Mouse (Mus musculus) forebrain, embryonic 11.5 days (tissue): Measurements from ENCODE around the gene Ano1. TPM values are rescaled to one million over a fixed set of nuclear protein-coding genes. Genes with fewer than 3 reads are reported as not detected.

Experiments used
- ATAC-seq: fragments of 200-750 bp; cut with Nextera tagmentation; replicated peaks from 2 replicates; pipeline ENCODE4 v1.8.0; 2017; ENCODE audit warnings: moderate TSS enrichment; ENCODE audit not compliant: low FRiP score
- DNase-seq: peaks from one replicate; pipeline ENCODE4 v3.0.0-alpha.2; 2017; ENCODE audit warnings: low spot score
- H3K27ac ChIP-seq: fragments of 300-500 bp; sonication (generic); 2 replicates; pipeline ENCODE4 v1.5.1; 2014; ENCODE audit warnings: low read depth, low read length
- H3K27me3 ChIP-seq: fragments of 300-500 bp; sonication (generic); 2 replicates; pipeline ENCODE4 v1.6.1; 2014; ENCODE audit warnings: mild to moderate bottlenecking, low read length, mixed read lengths; ENCODE audit not compliant: control insufficient read depth, insufficient read depth
- H3K36me3 ChIP-seq: fragments of 300-500 bp; sonication (generic); 2 replicates; pipeline ENCODE4 v1.6.1; 2014; ENCODE audit warnings: mild to moderate bottlenecking, low read length, moderate library complexity, mixed read lengths; ENCODE audit not compliant: control insufficient read depth, insufficient read depth
- H3K4me1 ChIP-seq: fragments of 300-500 bp; sonication (generic); replicated peaks from 2 replicates; pipeline ENCODE4 v1.6.1; 2014; ENCODE audit warnings: low read length, mixed read lengths; ENCODE audit not compliant: control insufficient read depth, insufficient read depth
- H3K4me2 ChIP-seq: fragments of 300-500 bp; sonication (generic); 2 replicates; pipeline ENCODE4 v1.6.1; 2014; ENCODE audit warnings: low read depth, mild to moderate bottlenecking, low read length, moderate library complexity, mixed read lengths; ENCODE audit not compliant: severe bottlenecking
- H3K4me3 ChIP-seq: fragments of 300-500 bp; sonication (generic); 2 replicates; pipeline ENCODE4 v1.5.1; 2014; ENCODE audit warnings: low read depth, low read length
- H3K9ac ChIP-seq: fragments of 300-500 bp; sonication (generic); 2 replicates; pipeline ENCODE4 v1.6.1; 2014; ENCODE audit warnings: low read length
- H3K9me3 ChIP-seq: fragments of 300-500 bp; sonication (generic); 2 replicates; pipeline ENCODE4 v1.6.1; 2016; ENCODE audit warnings: low read length, mixed read lengths; ENCODE audit not compliant: control insufficient read depth
- WGBS: fragments of 180-500 bp; shearing (Covaris S2); extraction: QIAGEN DNeasy Blood & Tissue Kit; methylation state at CpG from one replicate; pipeline ENCODE4 v1.1.7; 2014; 5-methylcytosine and 5-hydroxymethylcytosine counted together
- polyA plus RNA-seq: library from polyadenylated mRNA; unstranded; fragments of >200 nt; fragmentation: Nextera tagmentation; extraction: Ambion mirVana; gene quantifications from 2 replicates; pipeline ENCODE4 v1.2.1, GENCODE M21; 2014

The Ano1 gene
- polyA plus RNA-seq, 1 experiment from 2014 or later = 22.9 TPM

- Histone ChIP-seq H3K27ac (no peak overlapping the region), H3K9ac (no peak overlapping the region)
- no peak for ATAC-seq
These were observed 8.5 kb upstream of the Ano1 start for GRCm38 (mm10) chr7:144760228-144760627.

GRCm38 (mm10) chr7:144759455-144759854 lies 7.7 kb upstream of the Ano1 start:
- Histone ChIP-seq H3K27ac (no peak overlapping the region), H3K9ac (no peak overlapping the region), H3K9me3 (no peaks in the 10 kb centered on the region), H3K4me2 (no peak overlapping the region), H3K36me3 (no peaks in the 10 kb centered on the region), H3K4me3 (no peak overlapping the region), H3K4me1 (no peaks in the 10 kb centered on the region), H3K27me3 (no peaks in the 10 kb centered on the region)
- ATAC-seq (no peak; the same call in 1 of the 2 replicates), DNase-seq (no peak)
- 82% methylated on average over 2 of the region's 2 CpGs for WGBS

More at GRCm38 (mm10) chr7:144760228-144760627, 8.5 kb upstream of the Ano1 start:
- DNase-seq = no peak
- H3K9me3 ChIP-seq = no peaks in the 10 kb centered on the region
- no peaks in the 10 kb centered on the region for H3K36me3 ChIP-seq
- no peak overlapping the region for H3K4me2 ChIP-seq
- 67% methylated on average over 9 of the region's 9 CpGs for WGBS
- H3K27me3 ChIP-seq = no peaks in the 10 kb centered on the region
- no peak overlapping the region for H3K4me3 ChIP-seq
- no peaks in the 10 kb centered on the region for H3K4me1 ChIP-seq

- no peaks in the 10 kb centered on the region for H3K36me3 ChIP-seq
- H3K9me3 ChIP-seq = no peaks in the 10 kb centered on the region
- no peak overlapping the region for H3K27ac ChIP-seq
- DNase-seq = no peak
- no peak overlapping the region for H3K4me2 ChIP-seq
- no peak for ATAC-seq
- 75% methylated on average over 11 of the region's 11 CpGs for WGBS
- H3K4me1 ChIP-seq = no peaks in the 10 kb centered on the region
- H3K27me3 ChIP-seq = no peaks in the 10 kb centered on the region
- no peak overlapping the region for H3K9ac ChIP-seq
- no peak overlapping the region for H3K4me3 ChIP-seq
These were observed 4.0 kb upstream of the Ano1 start for GRCm38 (mm10) chr7:144755511-144756378.

- no peaks in the 10 kb centered on the region for H3K36me3 ChIP-seq
- H3K27me3 ChIP-seq = no peaks in the 10 kb centered on the region
- 90% methylated on average over 2 of the region's 2 CpGs for WGBS
- no peak overlapping the region for H3K27ac ChIP-seq
- ATAC-seq (no peak), DNase-seq (no peak)
- no peaks in the 10 kb centered on the region for H3K4me1 ChIP-seq
- H3K9me3 ChIP-seq = no peaks in the 10 kb centered on the region
- H3K4me2 ChIP-seq = no peak overlapping the region
- no peak overlapping the region for H3K9ac ChIP-seq
- H3K4me3 ChIP-seq = no peak overlapping the region
These were observed 2.9 kb upstream of the Ano1 start for GRCm38 (mm10) chr7:144754722-144755121.

DNA sequence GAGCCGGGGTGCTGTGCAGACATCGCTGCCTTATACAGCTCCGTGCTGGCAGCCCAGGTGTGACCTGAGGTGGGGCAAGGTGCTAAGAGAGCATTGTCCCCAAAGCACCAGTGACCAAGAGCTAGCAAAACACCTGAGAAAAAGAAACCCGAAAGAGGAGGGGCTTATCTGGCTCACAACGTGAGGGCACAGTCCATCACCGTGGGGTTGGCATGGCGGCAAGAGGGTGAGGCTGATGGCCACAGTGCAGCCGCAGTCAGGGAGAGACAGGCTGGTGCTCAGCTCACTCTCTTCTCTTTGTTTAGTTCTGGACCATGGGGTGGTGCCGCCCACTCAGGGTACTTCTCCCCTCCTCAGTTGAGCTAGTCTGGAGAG lies 1.9 kb upstream of the Ano1 start:
- no peak overlapping the region for H3K4me2 ChIP-seq
- WGBS = 88% methylated on average over 9 of the region's 9 CpGs
- no peaks in the 10 kb centered on the region for H3K4me1 ChIP-seq
- no peak overlapping the region for H3K27ac ChIP-seq
- ATAC-seq (no peak), DNase-seq (no peak)
- no peaks in the 10 kb centered on the region for H3K9me3 ChIP-seq
- no peak overlapping the region for H3K4me3 ChIP-seq
- no peaks in the 10 kb centered on the region for H3K36me3 ChIP-seq
- H3K27me3 ChIP-seq = no peaks in the 10 kb centered on the region
- no peak overlapping the region for H3K9ac ChIP-seq

DNA sequence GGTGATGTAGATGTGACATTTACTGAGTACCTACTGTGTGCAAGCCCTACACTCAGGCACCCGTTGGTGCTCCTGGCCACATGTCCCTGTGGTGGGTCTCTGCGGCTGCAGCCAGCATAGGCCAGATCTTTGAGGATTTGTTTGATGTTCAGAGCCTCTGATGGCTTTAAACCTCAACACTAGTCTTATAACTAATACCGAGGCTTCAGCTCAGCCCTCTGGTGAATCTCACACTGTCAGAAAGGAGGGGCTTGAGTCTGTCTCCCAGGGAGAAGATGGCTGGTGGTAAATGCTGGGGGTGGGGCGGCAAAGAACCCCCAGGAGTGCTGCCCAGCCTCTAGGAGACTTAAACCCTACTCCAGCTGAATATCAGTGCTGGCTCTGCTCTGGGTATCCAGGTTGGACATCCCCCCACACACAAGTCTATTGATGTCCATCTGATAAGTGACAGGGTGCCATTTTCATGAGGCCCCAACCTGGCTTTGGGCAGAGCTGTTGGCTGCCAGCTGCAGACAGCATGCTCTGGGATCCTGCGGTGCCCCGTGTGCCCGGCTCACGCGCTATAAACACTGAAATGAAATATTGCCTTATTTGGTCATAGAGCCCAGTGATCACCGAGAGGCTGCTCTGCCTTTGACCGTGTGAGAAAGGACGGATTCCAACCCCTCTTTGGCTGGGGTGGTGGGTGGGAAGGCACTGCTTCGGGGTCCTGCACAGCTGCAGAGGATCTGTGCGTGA lies 1.3 kb upstream of the Ano1 start:
- no peaks in the 10 kb centered on the region for H3K36me3 ChIP-seq

DNA sequence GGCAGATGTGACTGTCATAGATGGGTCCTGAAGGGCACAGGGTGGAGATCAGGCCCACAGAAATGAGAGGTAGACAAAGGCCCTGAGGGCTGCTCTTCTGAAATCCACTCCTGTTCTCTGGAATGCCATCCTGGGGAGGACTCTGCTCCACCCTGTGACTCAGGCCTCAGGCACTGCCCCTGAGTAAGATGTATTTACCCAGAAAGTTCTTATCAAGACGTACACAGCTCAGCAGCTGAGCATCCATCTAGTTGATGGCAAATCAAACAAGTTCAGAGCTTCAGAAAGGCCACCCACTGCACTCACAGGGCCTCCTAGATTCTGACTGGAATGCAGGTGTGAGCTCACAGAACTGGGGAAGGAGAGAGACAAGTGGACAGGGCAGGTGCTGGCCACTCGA lies 4.0 kb downstream of the Ano1 start:
- ATAC-seq (no peak), DNase-seq (no peak)
- H3K9me3 ChIP-seq = no peaks in the 10 kb centered on the region
- H3K9ac ChIP-seq = no peak overlapping the region
- 64% methylated on average over 2 of the region's 2 CpGs for WGBS
- H3K4me2 ChIP-seq = no peak overlapping the region
- H3K27me3 ChIP-seq = no peaks in the 10 kb centered on the region
- H3K36me3 ChIP-seq = no peaks in the 10 kb centered on the region
- H3K4me1 ChIP-seq = no peaks in the 10 kb centered on the region
- no peak overlapping the region for H3K4me3 ChIP-seq
- H3K27ac ChIP-seq = no peak overlapping the region

More for the DNA sequence above, 1.3 kb upstream of the Ano1 start:
- no peak overlapping the region for H3K9ac ChIP-seq
- no peak overlapping the region for H3K4me3 ChIP-seq
- H3K4me2 ChIP-seq = no peak overlapping the region
- H3K4me1 ChIP-seq = no peaks in the 10 kb centered on the region
- no peaks in the 10 kb centered on the region for H3K9me3 ChIP-seq
- H3K27me3 ChIP-seq = no peaks in the 10 kb centered on the region
- no peak overlapping the region for H3K27ac ChIP-seq
- no peak for DNase-seq
- no peak for ATAC-seq
- WGBS = 88% methylated on average over 14 of the region's 14 CpGs

- H3K9me3 ChIP-seq = no peaks in the 10 kb centered on the region
- H3K27me3 ChIP-seq = no peaks in the 10 kb centered on the region
- DNase-seq (no peak), ATAC-seq (no peak)
- 86% methylated on average over 4 of the region's 4 CpGs for WGBS
- H3K4me3 ChIP-seq = no peak overlapping the region
- H3K27ac ChIP-seq = no peak overlapping the region
- no peak overlapping the region for H3K4me2 ChIP-seq
- H3K9ac ChIP-seq = no peak overlapping the region
- H3K36me3 ChIP-seq = no peaks in the 10 kb centered on the region
- H3K4me1 ChIP-seq = no peaks in the 10 kb centered on the region
These were observed 5.3 kb downstream of the Ano1 start for GRCm38 (mm10) chr7:144746466-144746865.
